Comparison of ENCODE assay signal across 7 mouse cellular contexts in the genomic region with DNA sequence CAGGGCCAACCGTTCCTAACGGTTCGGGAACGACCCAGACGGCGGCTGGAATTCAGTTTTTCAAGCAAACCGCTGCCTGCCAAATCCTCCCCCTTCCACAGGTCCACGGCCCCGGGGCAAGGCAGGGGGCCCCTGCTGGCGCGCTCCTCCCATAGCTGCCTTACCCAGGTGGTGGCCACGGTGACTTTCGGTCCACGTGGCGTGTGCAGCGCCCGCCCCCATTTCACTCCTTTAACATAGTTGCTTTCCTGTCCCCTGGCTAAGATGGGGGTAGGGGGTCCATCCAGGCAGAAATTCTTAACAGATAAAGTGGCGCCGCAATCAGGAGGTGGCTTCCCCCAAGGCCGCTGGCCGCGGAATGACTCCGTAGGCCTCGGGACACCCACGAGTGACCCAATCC. TPM values are rescaled to one million over a fixed set of nuclear protein-coding genes. Genes with fewer than 3 reads are reported as not detected.
A peak's percentile ranks its signal among the peaks of the same experiment; 100 is the strongest.
DNase-seq lines count a peak whose midpoint lies in the region; ATAC-seq and TF ChIP-seq lines count a peak whose summit lies in the region.

No protein-coding gene starts in this region.

- TF ChIP-seq CTCF in lung, adult 2 months (IDR thresholded peaks at IDR 0.05; ENCODE audit: insufficient read depth, low read length) = no peak

- H3K36me3 ChIP-seq in embryonic facial prominence, embryonic 14.5 days (ENCODE audit: control insufficient read depth, insufficient read depth, low read length) = no peaks in the 10 kb centered on the region
- no peaks in the 10 kb centered on the region for H3K36me3 ChIP-seq in midbrain, embryonic 13.5 days

- peak overlapping the region; percentile 61 for H3K4me3 ChIP-seq in lung, adult 2 months (replicated peaks; ENCODE audit: extremely low read depth, low read depth, low read length)
- peak overlapping the region; percentile 49 for H3K4me3 ChIP-seq in embryonic facial prominence, embryonic 14.5 days (ENCODE audit: low read depth, low read length)
- peak overlapping the region; percentile 62 for H3K4me3 ChIP-seq in midbrain, embryonic 13.5 days (replicated peaks)

- H3K4me2 ChIP-seq in embryonic facial prominence, embryonic 14.5 days (ENCODE audit: low read depth, low read length) = peak overlapping the region; percentile 85
- peak overlapping the region; percentile 77 for H3K4me2 ChIP-seq in midbrain, embryonic 13.5 days (replicated peaks)

- no peak overlapping the region for H3K27ac ChIP-seq in embryonic facial prominence, embryonic 14.5 days (replicated peaks; ENCODE audit: low read depth, low read length)
- H3K27ac ChIP-seq in midbrain, embryonic 13.5 days = peak overlapping the region; percentile 81

- TF ChIP-seq POLR2A in lung, adult 2 months (IDR thresholded peaks at IDR 0.05; ENCODE audit: borderline replicate concordance, extremely low read depth, low read depth, low read length) = no peak

- no peaks in the 10 kb centered on the region for H3K4me1 ChIP-seq in lung, adult 2 months (ENCODE audit: control insufficient read depth, insufficient read depth, low read length)
- peaks cover 8% of the 10 kb centered on the region; the same call in 1 of the 2 replicates for H3K4me1 ChIP-seq in embryonic facial prominence, embryonic 14.5 days (ENCODE audit: control insufficient read depth, insufficient read depth, low read length)
- H3K4me1 ChIP-seq in midbrain, embryonic 13.5 days (replicated peaks) = peaks cover 18% of the 10 kb centered on the region

- DNase-seq in lung, adult 2 months = no peak
- DNase-seq in lung, postnatal 4 days = no peak
- no peak for DNase-seq in embryonic facial prominence, embryonic 14.5 days (ENCODE audit: low spot score)
- no peak for DNase-seq in left cerebral cortex, adult 9 months (ENCODE audit: low spot score in 2 of 2)
- DNase-seq in kidney, postnatal 14 days = no peak

- ATAC-seq in embryonic facial prominence, embryonic 14.5 days (ENCODE audit: low read depth) = peak; percentile 20
- peak; percentile 6 for ATAC-seq in inflammation-experienced regulatory T-cells, adult 6 months
- ATAC-seq in midbrain, embryonic 13.5 days = peak; percentile 71; the same call in 1 of the 2 replicates

- no peaks in the 10 kb centered on the region for H3K27me3 ChIP-seq in embryonic facial prominence, embryonic 14.5 days (replicated peaks; ENCODE audit: control insufficient read depth, insufficient read depth, low read length)
- H3K27me3 ChIP-seq in midbrain, embryonic 13.5 days = no peaks in the 10 kb centered on the region

- 6% methylated on average over 25 of the region's 25 CpGs for WGBS in lung, adult 2 months
- WGBS in embryonic facial prominence, embryonic 14.5 days = 7% methylated on average over 23 of the region's 25 CpGs
- 7% methylated on average over 25 of the region's 25 CpGs for WGBS in midbrain, embryonic 13.5 days

- peak overlapping the region; percentile 48 for H3K9ac ChIP-seq in embryonic facial prominence, embryonic 14.5 days (ENCODE audit: low read depth, low read length)
- peak overlapping the region; percentile 77 for H3K9ac ChIP-seq in midbrain, embryonic 13.5 days (replicated peaks)

- H3K9me3 ChIP-seq in embryonic facial prominence, embryonic 14.5 days (ENCODE audit: control insufficient read depth, low read length) = no peaks in the 10 kb centered on the region
- no peaks in the 10 kb centered on the region for H3K9me3 ChIP-seq in midbrain, embryonic 13.5 days

RNA-seq across cellular contexts. Expression of a gene that starts 0.5 kb away (rescaled TPM):
- polyA plus RNA-seq in lung, adult 2 months (2012; rRNA removed) = 0.17 and 0.44 TPM in 2 replicates
- polyA plus RNA-seq in embryonic facial prominence, embryonic 14.5 days (2014; fragmentation: Nextera tagmentation; extraction: Ambion mirVana) = 8.9 and 9.7 TPM in 2 replicates
- polyA plus RNA-seq in inflammation-experienced regulatory T-cells, adult 6 months (2017; shearing (Covaris generic)) = 10 to 100 TPM in 1 of 3 experiments, 1 to 10 TPM in 2; 4.8 to 11.2 (median 7.8) TPM
- 61.6 and 63.1 TPM in 2 replicates for polyA plus RNA-seq in midbrain, embryonic 13.5 days (2015; fragmentation: Nextera tagmentation; extraction: Ambion mirVana)

RNA-seq across cellular contexts. Expression of a gene that starts 14.2 kb away (rescaled TPM):
- 0.12 and 0.17 TPM in 2 replicates for polyA plus RNA-seq in lung, adult 2 months (2012; rRNA removed)
- 0.07 and 0.08 TPM in 2 replicates for polyA plus RNA-seq in embryonic facial prominence, embryonic 14.5 days (2014; fragmentation: Nextera tagmentation; extraction: Ambion mirVana)
- 1 to 10 TPM in 2 of 3 experiments, under 1 TPM in 1; 0.45 to 2.3 (median 1.5) TPM for polyA plus RNA-seq in inflammation-experienced regulatory T-cells, adult 6 months (2017; shearing (Covaris generic))
- 0.83 and 1.4 TPM in 2 replicates for polyA plus RNA-seq in midbrain, embryonic 13.5 days (2015; fragmentation: Nextera tagmentation; extraction: Ambion mirVana)

RNA-seq across cellular contexts. Expression of a gene that starts 30.6 kb away (rescaled TPM):
- 18.2 and 22.6 TPM in 2 replicates for polyA plus RNA-seq in lung, adult 2 months (2012; rRNA removed)
- 52.4 and 59.4 TPM in 2 replicates for polyA plus RNA-seq in embryonic facial prominence, embryonic 14.5 days (2014; fragmentation: Nextera tagmentation; extraction: Ambion mirVana)
- 10 to 100 TPM; 45.9 to 67.0 (median 66.8) TPM for polyA plus RNA-seq in inflammation-experienced regulatory T-cells, adult 6 months (2017; shearing (Covaris generic))
- 61.3 and 63.2 TPM in 2 replicates for polyA plus RNA-seq in midbrain, embryonic 13.5 days (2015; fragmentation: Nextera tagmentation; extraction: Ambion mirVana)

RNA-seq across cellular contexts. Expression of a gene that starts 31.2 kb away (rescaled TPM):
- 0.18 TPM in 1 of 2 replicates, not detected in the other for polyA plus RNA-seq in lung, adult 2 months (2012; rRNA removed)
- not detected in 2 replicates for polyA plus RNA-seq in embryonic facial prominence, embryonic 14.5 days (2014; fragmentation: Nextera tagmentation; extraction: Ambion mirVana)
- 1 to 10 TPM in 2 of 3 experiments, under 1 TPM in 1; 0.75 to 1.2 (median 1.0) TPM for polyA plus RNA-seq in inflammation-experienced regulatory T-cells, adult 6 months (2017; shearing (Covaris generic))
- polyA plus RNA-seq in midbrain, embryonic 13.5 days (2015; fragmentation: Nextera tagmentation; extraction: Ambion mirVana) = 0.89 and 1.2 TPM in 2 replicates

RNA-seq across cellular contexts. Expression of a gene that starts 39.9 kb away (rescaled TPM):
- 6.3 and 7.9 TPM in 2 replicates for polyA plus RNA-seq in lung, adult 2 months (2012; rRNA removed)
- polyA plus RNA-seq in embryonic facial prominence, embryonic 14.5 days (2014; fragmentation: Nextera tagmentation; extraction: Ambion mirVana) = 2.5 and 2.8 TPM in 2 replicates
- polyA plus RNA-seq in inflammation-experienced regulatory T-cells, adult 6 months (2017; shearing (Covaris generic)) = 10 to 100 TPM in 2 of 3 experiments, 1 to 10 TPM in 1; 5.4 to 13.2 (median 13.1) TPM
- 0.79 and 1.0 TPM in 2 replicates for polyA plus RNA-seq in midbrain, embryonic 13.5 days (2015; fragmentation: Nextera tagmentation; extraction: Ambion mirVana)

Comparison
In these comparisons a context has a peak if more than half of its experiments do, and no peak if none do; other contexts are left out.
1. ATAC-seq: peak in every context shown above with its lines; median percentile 71 in midbrain, embryonic 13.5 days; 20 in embryonic facial prominence, embryonic 14.5 days; 6 in inflammation-experienced regulatory T-cells, adult 6 months.